Mouse (Mus musculus) bone marrow, adult 2 months (tissue): ENCODE measurements around the gene Sox14. TPM values are rescaled to one million over a fixed set of nuclear protein-coding genes. Genes with fewer than 3 reads are reported as not detected.

Experiments
- H3K27ac ChIP-seq: fragments of 200-500 bp; 2 replicates; pipeline ENCODE4 v1.5.1; 2012; ENCODE audit warnings: low read depth, mild to moderate bottlenecking, control low read depth, inconsistent platforms, low read length; ENCODE audit not compliant: control insufficient read depth, poor library complexity, insufficient read depth
- H3K4me1 ChIP-seq: fragments of 200-500 bp; 2 replicates; pipeline ENCODE4 v1.6.1; 2011; ENCODE audit warnings: low read length; ENCODE audit not compliant: control insufficient read depth, insufficient read depth
- H3K4me3 ChIP-seq: fragments of 200-500 bp; replicated peaks from 2 replicates; pipeline ENCODE3; 2011; ENCODE audit warnings: mild to moderate bottlenecking, low read depth, low read length, control low read depth; ENCODE audit not compliant: control insufficient read depth
- CTCF ChIP-seq: fragments of 200-500 bp; IDR thresholded peaks from 2 replicates; pipeline ENCODE4 v1.5.1; 2011; ENCODE audit warnings: low read length, control low read depth; ENCODE audit not compliant: control insufficient read depth, insufficient read depth
- POLR2A ChIP-seq: fragments of 200-500 bp; IDR thresholded peaks from 2 replicates; pipeline ENCODE4 v1.6.1; 2011; ENCODE audit warnings: low read depth, mild to moderate bottlenecking, control low read depth, low read length, borderline replicate concordance; ENCODE audit not compliant: control insufficient read depth
- WGBS: fragments of 180-500 bp; shearing (Covaris S2); methylation state at CpG from one replicate; pipeline ENCODE4 v1.1.7; 2018; 5-methylcytosine and 5-hydroxymethylcytosine counted together
- polyA plus RNA-seq: library from polyadenylated mRNA; stranded (reverse); fragments of >200 nt; gene quantifications from 2 replicates; pipeline ENCODE4 v1.2.4, GENCODE M21; 2011; ENCODE audit warnings: low replicate concordance; ENCODE audit not compliant: missing spikeins, insufficient read depth, insufficient read length

Gene Sox14
- polyA plus RNA-seq, 1 experiment, result not detected

GRCm38 (mm10) chr9:99835624-99836430 is 40.1 kb downstream of the Sox14 start:
- WGBS, result 78% methylated on average over 11 of the region's 11 CpGs
- TF ChIP-seq CTCF (no peak), POLR2A (no peak)

More at GRCm38 (mm10) chr9:99835624-99836430, 40.1 kb downstream of the Sox14 start:
- H3K4me3 ChIP-seq, result no peak overlapping the region
- H3K27ac ChIP-seq, result no peak overlapping the region
- no peaks in the 10 kb centered on the region for H3K4me1 ChIP-seq

Other genes starting within 250 kb of the Sox14 start
- 0.45 and 1.0 TPM in 2 replicates for gene Dzip1l, start 246.7 kb downstream of the Sox14 start, polyA plus RNA-seq
- gene Cldn18, start 158.9 kb downstream of the Sox14 start, polyA plus RNA-seq, result 0.60 TPM in 1 of 2 replicates, not detected in the other